Mouse (Mus musculus) heart, embryonic 11.5 days (tissue): ENCODE data around the gene Zc3h14. TPM values are rescaled to one million over a fixed set of nuclear protein-coding genes. Genes with fewer than 3 reads are reported as not detected.

Experiments used
- ATAC-seq: fragments of 200-750 bp; cut with Nextera tagmentation; replicated peaks from 2 replicates; pipeline ENCODE4 v1.8.0; 2017; ENCODE audit warnings: moderate library complexity; ENCODE audit not compliant: insufficient number of reproducible peaks, low FRiP score, low TSS enrichment
- H3K27ac ChIP-seq: fragments of 300-500 bp; sonication (generic); 2 replicates; pipeline ENCODE4 v1.5.1; 2014; ENCODE audit warnings: mild to moderate bottlenecking, low read depth, low read length
- H3K27me3 ChIP-seq: fragments of 300-500 bp; sonication (generic); 2 replicates; pipeline ENCODE4 v1.6.1; 2014; ENCODE audit warnings: mild to moderate bottlenecking, low read length, mixed read lengths; ENCODE audit not compliant: control insufficient read depth, insufficient read depth
- H3K36me3 ChIP-seq: fragments of 300-500 bp; sonication (generic); 2 replicates; pipeline ENCODE4 v1.6.1; 2014; ENCODE audit warnings: mild to moderate bottlenecking, low read length, moderate library complexity, mixed read lengths; ENCODE audit not compliant: control insufficient read depth, insufficient read depth
- H3K4me1 ChIP-seq: fragments of 300-500 bp; sonication (generic); 2 replicates; pipeline ENCODE4 v1.6.1; 2014; ENCODE audit warnings: low read length; ENCODE audit not compliant: control insufficient read depth, insufficient read depth
- H3K4me2 ChIP-seq: fragments of 300-500 bp; sonication (generic); 2 replicates; pipeline ENCODE4 v1.6.1; 2014; ENCODE audit warnings: mild to moderate bottlenecking, moderate library complexity
- H3K4me3 ChIP-seq: fragments of 300-500 bp; sonication (generic); 2 replicates; pipeline ENCODE4 v1.5.1; 2014; ENCODE audit warnings: low read depth, low read length
- H3K9ac ChIP-seq: fragments of 300-500 bp; sonication (generic); 2 replicates; pipeline ENCODE4 v1.6.1; 2014; ENCODE audit warnings: mild to moderate bottlenecking, low read depth, low read length, moderate library complexity
- H3K9me3 ChIP-seq: fragments of 300-500 bp; sonication (generic); replicated peaks from 2 replicates; pipeline ENCODE4 v1.6.1; 2016; ENCODE audit warnings: low read length; ENCODE audit not compliant: control insufficient read depth
- WGBS: fragments of 180-500 bp; shearing (Covaris S2); extraction: QIAGEN DNeasy Blood & Tissue Kit; methylation state at CpG from one replicate; pipeline ENCODE4 v1.1.7; 2014; ENCODE audit not compliant: insufficient replicate concordance; 5-methylcytosine and 5-hydroxymethylcytosine counted together
- polyA plus RNA-seq: library from polyadenylated mRNA; unstranded; fragments of >200 nt; fragmentation: Nextera tagmentation; extraction: Ambion mirVana; gene quantifications from 2 replicates; pipeline ENCODE4 v1.2.1, GENCODE M21; 2014

The Zc3h14 gene
- polyA plus RNA-seq, 1 experiment from 2014 or later = 110 TPM

DNA sequence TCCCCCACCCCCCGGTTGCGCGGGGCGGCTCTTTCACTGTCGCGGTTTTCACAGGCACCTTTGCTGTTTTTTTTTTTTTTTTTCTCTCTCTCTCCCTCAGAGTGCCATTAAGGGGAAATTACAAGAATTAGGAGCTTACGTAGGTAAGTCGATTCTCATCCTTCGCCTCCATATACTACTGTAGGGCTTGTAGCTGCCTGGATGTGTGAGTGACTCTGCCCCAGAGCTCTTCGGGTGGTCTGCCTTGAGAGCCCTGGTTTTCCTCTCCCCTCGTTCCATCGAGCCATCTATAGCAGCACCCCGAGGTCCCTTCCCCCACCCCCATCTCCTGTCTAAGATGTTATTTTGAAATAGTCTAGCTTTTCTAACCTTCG is 603 bp downstream of the Zc3h14 start:
- Histone ChIP-seq H3K36me3 (0 out of 2 replicates have a peak, but pooled peaks cover 3% of the 10 kb centered on the region), H3K4me1 (peaks cover 10% of the 10 kb centered on the region), H3K27ac (peak overlapping the region; percentile 88), H3K4me3 (peak overlapping the region; percentile 89), H3K27me3 (no peaks in the 10 kb centered on the region), H3K9me3 (no peaks in the 10 kb centered on the region), H3K9ac (peak overlapping the region; percentile 94), H3K4me2 (peak overlapping the region; percentile 69)
- ATAC-seq = no peak
- WGBS = 1% methylated on average over 14 of the region's 14 CpGs

- no peaks in the 10 kb centered on the region for H3K4me1 ChIP-seq
- no peak overlapping the region for H3K9ac ChIP-seq
- no peak overlapping the region for H3K4me2 ChIP-seq
- 85% methylated on average over 6 of the region's 6 CpGs for WGBS
- no peak for ATAC-seq
- H3K36me3 ChIP-seq = peaks cover 27% of the 10 kb centered on the region
- H3K4me3 ChIP-seq = no peak overlapping the region
- H3K27me3 ChIP-seq = no peaks in the 10 kb centered on the region
- no peaks in the 10 kb centered on the region for H3K9me3 ChIP-seq
- H3K27ac ChIP-seq = no peak overlapping the region
Measured at GRCm38 (mm10) chr12:98757636-98758035, 10.9 kb downstream of the Zc3h14 start.

- no peaks in the 10 kb centered on the region for H3K27me3 ChIP-seq
- ATAC-seq = no peak
- no peak overlapping the region for H3K9ac ChIP-seq
- no peak overlapping the region for H3K4me2 ChIP-seq
- H3K36me3 ChIP-seq = peaks cover 27% of the 10 kb centered on the region
- no peaks in the 10 kb centered on the region for H3K4me1 ChIP-seq
- no peaks in the 10 kb centered on the region for H3K9me3 ChIP-seq
- WGBS = 88% methylated on average over 6 of the region's 6 CpGs
- H3K4me3 ChIP-seq = no peak overlapping the region
- H3K27ac ChIP-seq = no peak overlapping the region
Measured at GRCm38 (mm10) chr12:98759700-98760099, 12.9 kb downstream of the Zc3h14 start.

- WGBS = 97% methylated on average over 2 of the region's 2 CpGs
- no peak overlapping the region for H3K4me3 ChIP-seq
- H3K36me3 ChIP-seq = peaks cover 18% of the 10 kb centered on the region
- H3K4me1 ChIP-seq = no peaks in the 10 kb centered on the region
- H3K9ac ChIP-seq = no peak overlapping the region
- H3K9me3 ChIP-seq = no peaks in the 10 kb centered on the region
- H3K27me3 ChIP-seq = no peaks in the 10 kb centered on the region
- no peak overlapping the region for H3K4me2 ChIP-seq
- H3K27ac ChIP-seq = no peak overlapping the region
- ATAC-seq = no peak
Measured at GRCm38 (mm10) chr12:98766241-98766640, 19.5 kb downstream of the Zc3h14 start.

DNA sequence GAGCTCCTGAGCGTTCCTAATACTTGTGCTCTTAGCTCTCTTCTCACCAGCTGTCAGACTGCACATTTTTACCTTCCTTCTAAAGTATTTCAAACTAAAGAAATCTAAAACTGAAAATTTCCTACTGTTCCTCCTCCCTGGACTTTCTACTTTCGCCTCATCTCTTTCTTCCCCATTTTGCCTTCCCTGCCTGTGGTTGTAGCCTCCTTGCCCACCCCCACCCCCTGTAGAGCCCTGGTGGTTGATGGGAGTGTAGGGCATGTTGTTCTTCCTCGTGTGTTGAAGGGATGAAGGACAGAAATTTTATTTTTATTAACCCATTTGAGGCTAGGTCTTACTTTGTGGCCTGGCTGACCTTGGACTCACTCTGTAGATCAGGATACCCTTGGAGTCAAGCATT is 30.7 kb downstream of the Zc3h14 start:
- Histone ChIP-seq H3K9me3 (no peaks in the 10 kb centered on the region), H3K4me3 (no peak overlapping the region), H3K4me1 (no peaks in the 10 kb centered on the region), H3K27me3 (no peaks in the 10 kb centered on the region), H3K9ac (no peak overlapping the region), H3K36me3 (peaks cover 32% of the 10 kb centered on the region), H3K4me2 (no peak overlapping the region), H3K27ac (no peak overlapping the region)
- WGBS = 79% methylated on average over 3 of the region's 3 CpGs
- no peak for ATAC-seq

- no peak overlapping the region for H3K9ac ChIP-seq
- peaks cover 37% of the 10 kb centered on the region for H3K36me3 ChIP-seq
Measured at GRCm38 (mm10) chr12:98779148-98779547, 32.4 kb downstream of the Zc3h14 start.

DNA sequence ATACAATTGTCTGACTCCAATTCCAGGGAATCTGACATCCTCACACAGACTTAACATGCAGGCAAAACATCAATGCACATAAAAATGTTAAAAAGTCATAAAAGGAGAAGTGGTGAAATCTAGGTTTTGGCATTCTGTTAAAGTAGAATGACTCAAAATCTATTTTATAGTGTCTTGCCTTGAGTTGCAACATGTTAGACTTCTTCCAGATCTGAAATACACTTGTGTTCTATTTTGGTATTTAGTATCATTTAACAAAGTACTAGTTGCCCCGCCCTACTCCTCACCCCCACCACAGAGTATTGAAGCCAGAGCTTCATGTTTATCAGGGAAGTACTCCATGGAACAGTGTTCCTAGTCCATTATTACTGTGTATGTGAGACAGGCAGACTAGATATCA is 37.5 kb downstream of the Zc3h14 start:
- peaks cover 32% of the 10 kb centered on the region for H3K36me3 ChIP-seq

More at GRCm38 (mm10) chr12:98779148-98779547, 32.4 kb downstream of the Zc3h14 start:
- Histone ChIP-seq H3K9me3 (no peaks in the 10 kb centered on the region), H3K27me3 (no peaks in the 10 kb centered on the region), H3K27ac (no peak overlapping the region), H3K4me1 (no peaks in the 10 kb centered on the region), H3K4me3 (no peak overlapping the region), H3K4me2 (no peak overlapping the region)
- no peak for ATAC-seq
- WGBS = 80% methylated on average over 4 of the region's 4 CpGs

GRCm38 (mm10) chr12:98795731-98796318 is 49.1 kb downstream of the Zc3h14 start:
- Histone ChIP-seq H3K27me3 (no peaks in the 10 kb centered on the region), H3K27ac (no peak overlapping the region), H3K36me3 (peaks cover 10% of the 10 kb centered on the region), H3K4me3 (no peak overlapping the region), H3K9ac (no peak overlapping the region), H3K4me1 (no peaks in the 10 kb centered on the region), H3K9me3 (no peaks in the 10 kb centered on the region), H3K4me2 (no peak overlapping the region)
- WGBS = 96% methylated on average over 3 of the region's 3 CpGs
- ATAC-seq = no peak

More for the DNA sequence above, 37.5 kb downstream of the Zc3h14 start:
- Histone ChIP-seq H3K4me2 (no peak overlapping the region), H3K4me1 (no peaks in the 10 kb centered on the region), H3K9me3 (no peaks in the 10 kb centered on the region), H3K4me3 (no peak overlapping the region), H3K9ac (no peak overlapping the region), H3K27me3 (no peaks in the 10 kb centered on the region), H3K27ac (no peak overlapping the region)
- ATAC-seq = no peak
- 97% methylated on average over 1 of the region's 1 CpGs for WGBS

- Histone ChIP-seq H3K4me1 (no peaks in the 10 kb centered on the region), H3K9me3 (no peaks in the 10 kb centered on the region), H3K27me3 (no peaks in the 10 kb centered on the region), H3K36me3 (no peaks in the 10 kb centered on the region), H3K9ac (no peak overlapping the region), H3K27ac (no peak overlapping the region), H3K4me2 (no peak overlapping the region), H3K4me3 (no peak overlapping the region)
- no peak for ATAC-seq
- WGBS = 75% methylated on average over 5 of the region's 5 CpGs
Measured at GRCm38 (mm10) chr12:98800334-98800733, 53.6 kb downstream of the Zc3h14 start.
